Mouse (Mus musculus) CH12.LX (cell line): ENCODE measurements around the gene Lta.

Experiments used
- CTCF ChIP-seq, 2 experiments: IDR thresholded peaks in 1 of 2; conservative IDR thresholded peaks in 1 of 2; 2 replicates each; pipeline ENCODE4 v1.5.1; 2011 to 2012; ENCODE audit warnings: low read depth in 2 of 2, low read length in 2 of 2, improper control_type of control experiment in 1 of 2, inconsistent platforms in 1 of 2, mild to moderate bottlenecking in 1 of 2, moderate library complexity in 1 of 2
- E2F4 ChIP-seq: IDR thresholded peaks from 2 replicates; pipeline ENCODE4 v1.6.1; 2011; ENCODE audit warnings: low read depth, low read length, improper control_type of control experiment; ENCODE audit not compliant: insufficient replicate concordance
- MAX ChIP-seq: IDR thresholded peaks from 2 replicates; pipeline ENCODE4 v1.6.1; 2011; ENCODE audit warnings: low read length, improper control_type of control experiment
- NRF1 ChIP-seq: IDR thresholded peaks from 2 replicates; pipeline ENCODE4 v1.6.1; 2014; ENCODE audit warnings: low read depth, mild to moderate bottlenecking, inconsistent platforms, low read length, improper control_type of control experiment, moderate library complexity
- PAX5 ChIP-seq: IDR thresholded peaks from 2 replicates; pipeline ENCODE4 v1.6.1; 2012; ENCODE audit warnings: low read length, inconsistent platforms, mixed read lengths
- POLR2AphosphoS2 ChIP-seq: IDR thresholded peaks from 2 replicates; pipeline ENCODE4 v1.6.1; 2011; ENCODE audit warnings: low read depth, low read length, improper control_type of control experiment
- USF1 ChIP-seq: IDR thresholded peaks from 2 replicates; pipeline ENCODE4 v1.6.1; 2014; ENCODE audit warnings: low read depth, mild to moderate bottlenecking, inconsistent platforms, low read length, improper control_type of control experiment

- TF ChIP-seq POLR2AphosphoS2 (no peak), CTCF (conservative IDR thresholded peaks at IDR 0.05 in 1 of 2, IDR thresholded peaks at IDR 0.05 in 1 of 2; ENCODE audit: low read depth in 2 of 2, low read length in 2 of 2) (no peak), NRF1 (no peak), MAX (no peak), PAX5 (no peak), USF1 (no peak), E2F4 (no peak)
Measured at GRCm38 (mm10) chr17:35159638-35160037, 45.5 kb downstream of the Lta start.
